Mouse (Mus musculus): Measurements from ENCODE around the gene Trp53inp2. TPM values are rescaled to one million over a fixed set of nuclear protein-coding genes. Genes with fewer than 3 reads are reported as not detected.

Trp53inp2 gene
- total RNA-seq (2018; cell fraction: chromatin; rRNA removed), result 100 to 1,000 TPM in 7 of 26 experiments, 10 to 100 TPM in 19; 10.3 to 180 (median 77.7) TPM
- 10 to 100 TPM; 61.6 to 98.6 (median 85.7) TPM for total RNA-seq (2018; cell fraction: cytosol; rRNA removed)
- total RNA-seq (2018; cell fraction: nucleus; rRNA removed), result 100 to 1,000 TPM in 16 of 26 experiments, 10 to 100 TPM in 10; 22.6 to 176 (median 120) TPM
- 38.4 to 62.3 TPM (median 55.4 TPM) in 3 replicates for polyA plus RNA-seq (2018)

DNA sequence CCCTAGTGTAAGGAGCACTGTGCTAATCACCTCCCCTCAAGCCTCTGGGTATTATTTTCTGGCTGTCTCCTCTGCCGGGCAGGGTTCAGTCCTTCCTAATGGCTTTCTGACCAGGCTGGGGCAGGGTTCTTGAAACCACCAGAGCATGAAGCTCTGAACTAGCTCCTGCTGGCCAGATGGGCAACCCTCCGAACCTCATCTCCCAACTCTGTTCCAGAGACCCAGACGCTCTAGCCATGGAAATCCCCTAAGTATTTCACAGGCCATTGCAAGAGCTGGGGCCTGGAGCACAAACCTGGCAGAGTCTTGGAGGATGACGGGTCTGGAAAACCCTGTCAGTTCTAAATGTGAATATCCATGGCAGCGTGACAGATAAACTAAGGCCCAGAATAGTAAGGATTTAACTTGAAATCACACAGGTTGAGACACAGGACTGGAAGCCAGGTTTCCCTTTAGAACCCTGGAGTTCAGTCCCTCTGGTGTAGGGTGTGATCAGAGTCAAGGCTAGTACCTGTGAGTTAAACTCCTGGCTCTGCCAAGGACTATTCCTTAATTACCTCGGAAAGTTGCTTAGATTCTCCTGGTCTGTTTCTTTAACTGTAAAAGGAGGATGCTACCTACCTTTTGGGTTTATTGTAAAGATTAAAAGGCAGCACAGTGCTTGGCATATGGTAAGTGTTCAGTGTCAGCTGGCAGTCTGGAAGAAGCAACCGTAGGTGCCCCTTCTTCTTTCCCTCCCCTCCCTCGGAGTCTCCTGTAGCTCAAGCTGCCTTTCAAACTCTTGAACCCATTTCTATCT is at the start of gene Trp53inp2:
TSS of gene Trp53inp2 (plus strand) at position 799 of the 799 bp plus-strand sequence.
- H3K79me2 ChIP-seq (ENCODE audit: inconsistent target), result peaks cover 22% of the 10 kb centered on the region; the same call in 1 of the 2 replicates
- 78% methylated on average over 8 of the region's 8 CpGs for WGBS (ENCODE audit: missing documents)
- peaks cover 1% of the 10 kb centered on the region; the same call in 1 of the 2 replicates for H3K36me3 ChIP-seq (ENCODE audit: inconsistent target)
- H3K4me3 ChIP-seq (ENCODE audit: inconsistent target), result peak within 1 kb of the TSS; percentile 55
- H3K27ac ChIP-seq, result peak within 1 kb of the TSS; percentile 36

DNA sequence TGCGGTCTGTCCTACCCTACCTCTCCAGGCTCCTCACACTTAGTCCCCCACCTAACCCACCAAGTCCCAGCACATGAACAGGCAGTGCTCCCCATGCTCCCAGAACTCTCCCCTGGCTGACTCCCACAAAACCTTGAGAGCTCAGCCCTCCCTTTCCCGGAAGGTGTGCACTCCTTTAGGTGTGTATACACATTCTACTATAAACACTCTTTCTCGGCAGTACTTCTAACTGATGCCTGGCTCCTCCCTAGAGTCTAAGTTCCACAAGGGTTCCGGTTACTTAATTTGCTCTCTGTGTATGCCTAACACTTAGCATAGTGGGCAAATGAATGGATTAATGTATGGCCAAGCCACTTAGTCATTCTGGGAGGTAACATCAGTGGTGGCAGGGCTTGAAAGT is 49.5 kb upstream of the Trp53inp2 start:
- Histone ChIP-seq H3K4me3 (ENCODE audit: inconsistent target) (no peak overlapping the region), H3K79me2 (ENCODE audit: inconsistent target) (no peaks in the 10 kb centered on the region), H3K36me3 (ENCODE audit: inconsistent target) (peaks cover 30% of the 10 kb centered on the region; the same call in 1 of the 2 replicates), H3K27ac (no peak overlapping the region)
- 92% methylated on average over 4 of the region's 4 CpGs for WGBS (ENCODE audit: missing documents)

DNA sequence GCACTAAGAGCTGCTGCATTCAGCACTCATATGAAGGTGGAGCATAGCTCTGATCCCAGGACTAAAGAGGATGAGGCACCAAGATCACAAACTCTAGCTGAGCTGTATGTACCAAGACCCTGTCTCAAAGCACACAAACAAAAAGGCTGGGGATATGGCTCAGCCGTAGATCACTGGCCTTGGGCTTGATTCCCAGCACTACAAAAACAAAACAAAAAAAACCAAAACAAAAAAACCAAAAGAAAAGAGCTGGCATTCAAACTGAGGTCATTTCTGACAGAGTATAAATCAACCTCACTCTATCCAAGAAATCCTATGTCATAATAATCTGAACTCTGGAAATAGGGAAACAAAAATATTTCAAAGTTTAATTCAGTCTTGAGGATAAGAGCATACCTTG is 47.4 kb upstream of the Trp53inp2 start:
- no peaks in the 10 kb centered on the region for H3K79me2 ChIP-seq (ENCODE audit: inconsistent target)
- no peak overlapping the region for H3K4me3 ChIP-seq (ENCODE audit: inconsistent target)
- no peak overlapping the region for H3K27ac ChIP-seq
- H3K36me3 ChIP-seq (ENCODE audit: inconsistent target), result peaks cover 16% of the 10 kb centered on the region; the same call in 1 of the 2 replicates
- WGBS (ENCODE audit: missing documents), result 79% methylated on average over 1 of the region's 1 CpGs

DNA sequence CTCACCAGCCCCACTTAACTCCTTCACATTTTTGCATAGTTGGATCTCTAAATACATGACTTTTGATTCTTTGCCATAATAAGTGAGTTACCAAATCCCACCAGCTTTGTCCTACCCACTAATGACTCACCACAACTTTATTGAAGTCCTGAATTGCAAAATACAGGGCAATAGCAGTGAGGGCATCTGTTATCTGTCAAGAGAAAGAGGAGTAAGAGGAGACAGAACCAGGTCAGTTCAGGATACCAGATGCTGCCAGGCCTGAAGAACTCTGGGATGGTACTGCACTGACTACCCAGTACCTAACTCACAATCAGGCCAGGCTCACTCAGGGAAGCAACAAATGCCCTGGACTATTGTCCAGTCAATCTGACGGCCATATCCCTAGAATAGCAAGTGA is 45.6 kb upstream of the Trp53inp2 start:
- H3K27ac ChIP-seq, result no peak overlapping the region
- WGBS (ENCODE audit: missing documents), result 89% methylated on average over 1 of the region's 1 CpGs
- H3K36me3 ChIP-seq (ENCODE audit: inconsistent target), result peaks cover 7% of the 10 kb centered on the region; the same call in 1 of the 2 replicates
- no peaks in the 10 kb centered on the region for H3K79me2 ChIP-seq (ENCODE audit: inconsistent target)
- H3K4me3 ChIP-seq (ENCODE audit: inconsistent target), result no peak overlapping the region

DNA sequence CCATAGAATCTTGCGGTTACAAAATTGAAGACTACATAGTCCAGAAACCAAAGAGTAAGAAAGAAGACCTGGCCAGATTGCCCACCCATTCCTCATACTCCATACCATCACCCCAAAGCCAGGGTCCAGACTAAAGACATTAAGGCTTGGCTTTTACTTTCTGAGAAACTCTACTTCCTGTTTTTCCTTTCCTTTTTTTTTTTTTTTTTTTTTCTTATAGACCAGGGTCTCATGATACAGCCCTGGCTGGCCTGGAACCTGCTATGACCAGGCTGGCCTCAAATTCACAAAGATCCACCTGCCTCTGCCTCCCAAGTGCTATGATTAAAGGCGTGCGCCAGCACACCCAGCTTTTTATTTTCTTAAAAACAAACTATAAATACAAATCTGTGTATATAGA is 44.6 kb upstream of the Trp53inp2 start:
- no peaks in the 10 kb centered on the region for H3K36me3 ChIP-seq (ENCODE audit: inconsistent target)

DNA sequence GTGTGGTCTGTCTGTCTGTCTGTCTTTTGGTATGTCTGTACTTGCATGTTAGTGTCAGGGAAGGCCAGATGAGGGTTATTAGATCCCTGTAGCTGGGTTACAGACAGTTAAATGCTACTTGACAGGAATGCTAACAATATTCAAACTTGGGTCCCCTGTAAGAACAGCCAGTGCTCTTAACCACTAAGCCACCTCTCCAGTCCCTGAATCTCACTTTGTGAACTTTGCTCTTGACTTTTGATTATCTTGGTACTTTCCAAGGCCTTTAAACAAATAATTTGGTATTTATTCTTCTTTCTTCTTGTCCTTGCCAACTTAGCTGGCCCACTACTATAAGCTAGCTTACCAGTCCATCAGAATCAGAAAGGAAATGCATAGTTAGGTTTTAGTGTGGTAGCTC is 40.7 kb upstream of the Trp53inp2 start:
- Histone ChIP-seq H3K4me3 (ENCODE audit: inconsistent target) (no peak overlapping the region), H3K27ac (no peak overlapping the region), H3K36me3 (ENCODE audit: inconsistent target) (no peaks in the 10 kb centered on the region), H3K79me2 (ENCODE audit: inconsistent target) (no peaks in the 10 kb centered on the region)

More for the DNA sequence above, 44.6 kb upstream of the Trp53inp2 start:
- Histone ChIP-seq H3K27ac (no peak overlapping the region), H3K4me3 (ENCODE audit: inconsistent target) (no peak overlapping the region), H3K79me2 (ENCODE audit: inconsistent target) (no peaks in the 10 kb centered on the region)
- WGBS (ENCODE audit: missing documents), result 92% methylated on average over 3 of the region's 3 CpGs

DNA sequence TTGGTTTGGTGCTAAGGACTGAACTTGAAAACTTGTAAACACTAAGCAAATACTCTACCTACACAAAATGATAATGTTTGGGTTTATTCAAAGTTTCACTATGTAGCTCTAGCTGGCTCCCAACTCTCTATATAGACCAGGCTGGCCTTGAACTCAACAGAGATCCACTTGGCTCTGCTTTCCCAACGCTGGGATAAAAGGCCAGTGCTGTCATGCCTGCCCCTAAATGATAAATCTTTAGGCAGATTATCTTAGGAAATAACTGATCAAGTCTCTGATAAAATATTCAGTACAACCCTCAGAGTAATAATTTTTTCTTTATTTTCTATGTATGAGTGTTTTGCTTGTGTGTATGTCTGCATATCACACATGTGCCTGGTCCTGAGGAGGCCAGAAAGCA is 34.2 kb upstream of the Trp53inp2 start:
- Histone ChIP-seq H3K4me3 (ENCODE audit: inconsistent target) (no peak overlapping the region), H3K27ac (no peak overlapping the region), H3K79me2 (ENCODE audit: inconsistent target) (peaks cover 23% of the 10 kb centered on the region; the same call in 1 of the 2 replicates), H3K36me3 (ENCODE audit: inconsistent target) (no peaks in the 10 kb centered on the region)
- 90% methylated on average over 1 of the region's 1 CpGs for WGBS (ENCODE audit: missing documents)

DNA sequence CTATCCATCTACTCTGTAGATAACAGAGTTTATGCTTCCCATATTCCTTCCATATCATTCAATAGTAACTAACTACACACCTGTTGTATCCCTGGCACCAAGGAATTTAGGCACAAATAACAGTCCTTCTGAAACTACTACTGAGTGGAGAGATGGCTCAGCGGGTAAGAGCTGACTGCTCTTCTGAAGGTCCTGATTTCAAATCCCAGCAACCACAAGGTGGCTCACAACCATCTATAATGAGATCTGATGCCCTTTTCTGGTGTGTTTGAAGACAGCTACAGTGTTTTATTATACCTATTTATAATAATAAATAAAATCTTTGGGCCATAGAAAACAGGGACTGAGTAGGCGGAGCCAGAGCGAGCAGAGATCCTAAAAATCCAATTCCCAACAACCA is 26.5 kb upstream of the Trp53inp2 start:
- Histone ChIP-seq H3K4me3 (ENCODE audit: inconsistent target) (no peak overlapping the region), H3K27ac (no peak overlapping the region), H3K36me3 (ENCODE audit: inconsistent target) (no peaks in the 10 kb centered on the region), H3K79me2 (ENCODE audit: inconsistent target) (peaks cover 75% of the 10 kb centered on the region)
- 100% methylated on average over 3 of the region's 3 CpGs for WGBS (ENCODE audit: missing documents)

DNA sequence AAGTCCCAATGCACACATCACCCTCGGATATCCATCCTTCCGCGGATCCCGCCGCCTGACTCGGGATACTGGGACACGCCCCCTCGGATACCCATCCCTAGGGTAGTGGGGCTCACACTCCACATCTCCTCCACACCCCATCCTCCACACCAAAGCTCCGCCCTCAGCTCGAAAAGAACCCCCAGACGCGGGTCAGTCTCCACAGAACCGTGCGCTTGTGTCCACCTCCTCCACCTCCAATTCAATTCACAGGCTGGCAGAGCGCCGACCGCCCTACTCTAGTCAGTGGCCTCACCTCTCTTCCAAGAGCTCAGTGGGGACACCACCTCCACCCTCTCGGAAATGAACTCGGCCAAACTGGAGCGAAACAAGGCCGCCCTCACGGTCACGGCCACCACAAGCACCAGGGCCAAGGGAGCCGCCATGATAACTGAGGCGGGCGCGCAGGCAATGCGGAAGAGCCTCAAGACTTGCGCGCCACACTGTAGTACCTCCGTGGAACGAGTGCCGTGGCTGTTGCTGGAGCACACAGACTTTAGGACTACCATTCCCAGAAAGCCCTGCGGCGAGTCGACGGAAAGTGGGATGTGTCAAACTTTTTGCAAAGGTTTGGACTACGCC is 23.8 kb upstream of the Trp53inp2 start, which contains the start of gene Pigu:
TSS of gene Pigu (minus strand) at position 460 of the 621 bp plus-strand sequence.
- Histone ChIP-seq H3K36me3 (ENCODE audit: inconsistent target) (no peaks in the 10 kb centered on the region), H3K27ac (peak within 1 kb of the TSS; percentile 44), H3K79me2 (ENCODE audit: inconsistent target) (peaks cover 51% of the 10 kb centered on the region), H3K4me3 (ENCODE audit: inconsistent target) (peak within 1 kb of the TSS; percentile 99)
- under 1% methylated on average over 38 of the region's 38 CpGs for WGBS (ENCODE audit: missing documents)

DNA sequence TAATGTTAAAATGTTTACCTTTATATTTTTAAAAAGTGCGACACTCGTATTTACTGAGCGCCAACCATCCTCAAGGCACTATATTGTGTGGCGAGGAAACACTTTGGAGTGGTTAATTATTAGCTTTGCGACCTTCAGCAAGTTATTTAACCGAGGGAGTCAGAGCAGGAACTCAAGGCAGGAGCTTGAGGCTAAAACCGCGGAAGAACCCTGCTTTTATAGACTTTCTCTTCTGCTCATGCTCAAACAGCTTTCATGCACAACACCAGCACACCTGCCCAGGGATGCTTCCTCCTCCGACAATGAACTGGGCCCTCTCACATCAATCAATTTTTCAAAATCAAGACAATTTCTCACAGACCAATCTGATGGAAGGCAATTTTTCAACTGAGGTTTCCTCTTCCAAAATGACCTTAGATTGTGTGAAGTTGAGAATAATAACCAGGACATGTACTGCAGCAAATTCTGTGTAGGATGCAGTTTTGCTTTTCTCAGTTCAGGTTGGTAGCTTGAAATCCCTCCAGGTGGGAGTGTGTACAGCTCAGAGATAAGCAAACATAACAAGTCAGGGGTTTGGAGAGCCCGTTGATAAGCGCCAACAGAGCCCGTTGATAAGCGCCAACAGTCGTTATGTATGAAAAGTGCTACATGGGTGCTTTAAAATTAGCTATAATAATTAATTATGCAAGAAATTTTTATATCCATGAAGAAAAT is 23.0 kb upstream of the Trp53inp2 start:
- Histone ChIP-seq H3K36me3 (ENCODE audit: inconsistent target) (no peaks in the 10 kb centered on the region), H3K27ac (no peak overlapping the region), H3K4me3 (ENCODE audit: inconsistent target) (peak overlapping the region; percentile 99), H3K79me2 (ENCODE audit: inconsistent target) (peaks cover 43% of the 10 kb centered on the region)
- 36% methylated on average over 14 of the region's 14 CpGs for WGBS (ENCODE audit: missing documents)

DNA sequence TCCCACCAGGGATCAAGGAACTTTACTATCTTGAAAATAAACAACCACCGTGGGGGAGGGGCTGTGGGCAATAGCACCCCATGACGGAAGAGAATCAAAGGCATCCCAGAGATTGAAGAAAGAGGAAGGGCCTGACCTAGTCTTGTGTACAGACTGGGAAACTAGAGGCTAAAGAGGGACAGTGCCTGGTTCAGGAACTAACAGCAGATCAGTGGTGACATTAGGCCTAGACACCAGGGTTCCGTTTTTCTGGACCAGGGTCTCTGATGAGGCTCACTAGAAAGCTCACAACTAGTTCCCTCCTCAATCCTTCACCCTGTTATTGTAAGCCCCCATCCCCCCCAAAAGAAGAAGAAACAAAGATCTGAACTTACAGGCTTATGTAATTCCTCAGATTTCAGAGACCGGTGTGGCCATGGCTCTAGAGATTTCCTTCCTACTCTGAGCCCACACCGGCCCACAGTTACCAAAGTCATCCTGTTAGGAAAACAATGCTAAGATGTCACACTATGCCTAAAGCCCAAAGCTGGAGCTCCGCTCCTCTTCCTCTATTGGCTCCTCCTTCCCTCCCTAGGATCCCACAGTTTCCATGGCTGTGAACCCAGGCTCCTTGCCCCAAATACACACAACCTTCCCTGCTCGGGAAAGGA is 13.1 kb upstream of the Trp53inp2 start:
- peak overlapping the region; percentile 25 for H3K27ac ChIP-seq
- 25% methylated on average over 7 of the region's 7 CpGs for WGBS (ENCODE audit: missing documents)
- H3K4me3 ChIP-seq (ENCODE audit: inconsistent target), result no peak overlapping the region
- H3K79me2 ChIP-seq (ENCODE audit: inconsistent target), result no peaks in the 10 kb centered on the region
- H3K36me3 ChIP-seq (ENCODE audit: inconsistent target), result no peaks in the 10 kb centered on the region

DNA sequence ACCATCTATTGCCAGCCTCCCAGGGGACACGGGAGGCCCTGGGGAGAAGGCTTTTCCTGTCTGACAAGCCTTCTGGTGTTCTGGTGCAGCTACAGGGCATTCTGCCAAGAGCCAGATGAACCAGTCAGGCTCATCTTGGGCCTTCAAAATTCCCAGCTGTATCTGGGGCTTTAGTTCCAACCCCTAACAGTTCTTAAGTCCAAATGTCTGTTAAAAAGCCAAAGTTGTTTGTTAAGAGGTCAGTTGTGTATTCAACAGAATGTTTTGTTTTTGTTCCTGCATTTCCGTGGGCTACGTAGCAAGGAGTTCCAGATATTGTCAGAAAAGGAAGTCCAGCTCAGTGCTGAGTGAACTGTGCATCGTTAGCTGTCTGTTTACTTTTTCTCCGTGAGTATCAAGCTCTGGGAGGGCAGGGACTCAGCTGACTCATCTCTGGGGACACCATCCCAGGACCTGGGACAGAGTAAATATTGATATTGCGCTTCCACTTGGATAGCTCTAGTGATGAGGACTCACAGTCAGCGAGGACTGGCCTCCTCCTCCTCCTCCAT is 11.5 kb upstream of the Trp53inp2 start:
- 0 out of 2 replicates have a peak overlapping the region, but pooled peaks have one; percentile 34 for H3K27ac ChIP-seq

DNA sequence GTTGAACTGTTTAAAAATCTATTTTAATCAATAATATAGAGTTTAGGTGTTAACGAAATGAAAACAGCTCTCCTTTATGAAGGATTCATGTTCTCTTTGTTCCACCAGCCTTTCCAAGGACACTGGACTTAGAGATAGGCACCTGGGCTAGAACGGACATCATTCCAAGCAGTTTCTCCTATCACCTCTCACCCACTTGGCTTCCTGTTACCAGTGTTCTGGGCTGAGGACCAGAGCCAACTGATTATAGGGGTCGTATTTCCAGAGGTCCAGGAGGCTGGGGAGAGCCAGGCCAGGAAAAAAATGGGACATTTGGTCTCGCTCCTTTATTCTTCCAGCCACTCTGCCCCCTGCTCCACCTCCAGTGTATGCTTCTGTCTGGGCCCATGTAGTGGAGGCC is 8.4 kb upstream of the Trp53inp2 start:
- no peaks in the 10 kb centered on the region for H3K79me2 ChIP-seq (ENCODE audit: inconsistent target)
- H3K4me3 ChIP-seq (ENCODE audit: inconsistent target), result no peak overlapping the region
- WGBS (ENCODE audit: missing documents), result 100% methylated on average over 4 of the region's 4 CpGs
- no peak overlapping the region for H3K27ac ChIP-seq
- no peaks in the 10 kb centered on the region for H3K36me3 ChIP-seq (ENCODE audit: inconsistent target)

More for the DNA sequence above, 11.5 kb upstream of the Trp53inp2 start:
- 35% methylated on average over 7 of the region's 7 CpGs for WGBS (ENCODE audit: missing documents)
- no peaks in the 10 kb centered on the region for H3K36me3 ChIP-seq (ENCODE audit: inconsistent target)
- no peak overlapping the region for H3K4me3 ChIP-seq (ENCODE audit: inconsistent target)
- no peaks in the 10 kb centered on the region for H3K79me2 ChIP-seq (ENCODE audit: inconsistent target)

DNA sequence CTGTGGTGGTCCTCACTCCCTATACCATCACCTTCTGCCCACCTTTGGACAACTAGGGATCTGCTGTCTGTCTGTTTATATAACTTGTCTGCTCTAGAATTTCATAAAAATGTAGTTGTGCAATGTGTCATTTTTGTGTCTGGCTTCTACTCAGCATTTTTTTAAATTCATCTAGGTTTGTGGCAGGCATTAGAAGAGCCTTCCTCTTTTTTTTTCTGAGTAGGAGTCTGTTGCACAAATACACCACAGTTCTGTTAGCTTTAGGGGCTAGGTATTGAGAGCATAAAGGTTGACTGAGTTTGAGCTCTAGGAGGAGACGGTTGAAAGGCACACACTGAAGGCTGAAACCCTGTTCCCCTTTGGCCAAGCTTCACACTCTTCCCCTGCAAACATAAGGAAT is 7.6 kb upstream of the Trp53inp2 start:
- no peaks in the 10 kb centered on the region for H3K36me3 ChIP-seq (ENCODE audit: inconsistent target)
- H3K27ac ChIP-seq, result no peak overlapping the region
- WGBS (ENCODE audit: missing documents), result 10% methylated on average over 1 of the region's 1 CpGs

More for the DNA sequence above, 7.6 kb upstream of the Trp53inp2 start:
- Histone ChIP-seq H3K79me2 (ENCODE audit: inconsistent target) (no peaks in the 10 kb centered on the region), H3K4me3 (ENCODE audit: inconsistent target) (no peak overlapping the region)

Measured in macrophage (primary cell).